Mouse (Mus musculus) liver, postnatal 0 days (tissue): Measurements from ENCODE around the gene Cd69. TPM values are rescaled to one million over a fixed set of nuclear protein-coding genes. Genes with fewer than 3 reads are reported as not detected.
A peak's percentile ranks its signal among the peaks of the same experiment; 100 is the strongest.

ENCODE experiments used
- ATAC-seq: fragments of 200-750 bp; cut with Nextera tagmentation; 2 replicates; pipeline ENCODE4 v1.8.0; 2017; ENCODE audit warnings: mild to moderate bottlenecking, moderate library complexity
- DNase-seq: peaks from one replicate; pipeline ENCODE4 v3.0.0-alpha.2; 2016
- H3K27ac ChIP-seq: fragments of 300-500 bp; sonication (generic); 2 replicates; pipeline ENCODE4 v1.5.1; 2014; ENCODE audit warnings: antibody characterized with exemption, moderate library complexity, mild to moderate bottlenecking, low read depth
- H3K27me3 ChIP-seq: fragments of 300-500 bp; sonication (generic); 2 replicates; pipeline ENCODE4 v1.6.1; 2014; ENCODE audit warnings: low read length, control low read depth, mixed read lengths; ENCODE audit not compliant: insufficient read depth
- H3K36me3 ChIP-seq: fragments of 300-500 bp; sonication (generic); replicated peaks from 2 replicates; pipeline ENCODE4 v1.6.1; 2014; ENCODE audit warnings: mild to moderate bottlenecking, control low read depth, low read length, moderate library complexity, mixed read lengths; ENCODE audit not compliant: insufficient read depth
- H3K4me1 ChIP-seq: fragments of 300-500 bp; sonication (generic); 2 replicates; pipeline ENCODE4 v1.6.1; 2014; ENCODE audit warnings: antibody characterized with exemption, mild to moderate bottlenecking, control low read depth; ENCODE audit not compliant: insufficient read depth
- H3K4me2 ChIP-seq: fragments of 300-500 bp; sonication (generic); 2 replicates; pipeline ENCODE4 v1.6.1; 2014; ENCODE audit warnings: low read depth, mild to moderate bottlenecking, low read length, moderate library complexity, mixed read lengths
- H3K4me3 ChIP-seq: fragments of 300-500 bp; sonication (generic); 2 replicates; pipeline ENCODE4 v1.5.1; 2014; ENCODE audit warnings: low read depth, low read length
- H3K9ac ChIP-seq: fragments of 300-500 bp; sonication (generic); replicated peaks from 2 replicates; pipeline ENCODE4 v1.6.1; 2014; ENCODE audit warnings: mild to moderate bottlenecking, moderate library complexity
- H3K9me3 ChIP-seq: fragments of 300-500 bp; sonication (generic); 2 replicates; pipeline ENCODE4 v1.6.1; 2016; ENCODE audit warnings: mild to moderate bottlenecking, control low read depth, low read length, mixed read lengths
- CTCF ChIP-seq: sonication (generic); IDR thresholded peaks from 2 replicates; pipeline ENCODE4 v1.5.1; 2016; ENCODE audit warnings: antibody characterized with exemption, low read depth
- EP300 ChIP-seq: IDR thresholded peaks from 2 replicates; pipeline ENCODE4 v1.6.1; 2016; ENCODE audit warnings: antibody characterized with exemption, low read depth, mild to moderate bottlenecking
- WGBS: fragments of 180-500 bp; shearing (Covaris S2); extraction: QIAGEN DNeasy Blood & Tissue Kit; methylation state at CpG from one replicate; pipeline ENCODE4 v1.1.7; 2014; ENCODE audit not compliant: insufficient replicate concordance; 5-methylcytosine and 5-hydroxymethylcytosine counted together
- polyA plus RNA-seq: library from polyadenylated mRNA; unstranded; fragments of >200 nt; fragmentation: Nextera tagmentation; extraction: Ambion mirVana; gene quantifications from 2 replicates; pipeline ENCODE4 v1.2.1, GENCODE M21; 2015

The Cd69 gene
- polyA plus RNA-seq, 1 experiment from 2014 or later: 1.5 TPM

DNA sequence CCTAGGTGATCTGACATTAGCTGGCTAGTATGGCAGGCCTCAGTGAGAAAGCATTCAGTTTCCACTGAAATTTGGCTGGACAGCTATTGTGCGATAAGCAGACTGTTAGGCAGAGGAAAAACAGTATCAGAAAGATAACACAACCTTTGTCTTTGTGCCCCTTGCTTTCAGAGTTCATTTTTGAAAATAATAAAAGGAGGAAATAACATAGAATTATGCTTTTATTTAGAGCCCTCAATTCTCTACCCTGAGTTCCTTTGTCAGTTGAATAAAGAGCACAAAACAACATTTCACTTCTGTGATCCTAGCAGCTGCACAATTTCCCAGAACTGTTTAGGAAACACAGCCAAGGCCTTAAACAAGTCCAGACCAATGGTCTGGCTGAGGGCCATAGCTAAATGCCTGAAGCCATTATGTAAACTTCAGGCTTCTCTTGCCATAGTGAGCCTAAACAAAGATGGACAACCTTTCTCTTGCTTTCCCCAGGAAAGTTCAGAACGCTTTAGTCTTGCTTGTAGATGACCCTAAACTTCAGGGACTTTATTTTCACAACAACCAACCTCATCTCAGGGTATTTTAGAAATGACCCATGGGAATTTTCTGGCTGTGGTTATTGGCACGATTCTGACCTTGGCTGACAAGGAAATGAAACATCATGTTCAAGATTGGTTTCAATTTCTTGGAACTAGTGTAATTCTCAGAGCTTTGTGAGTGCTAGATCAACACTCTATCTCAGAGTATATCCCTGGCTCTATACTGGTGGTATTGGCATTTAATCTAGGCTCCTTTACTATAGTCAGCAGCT is 45.3 kb downstream of the Cd69 start:
- peak; percentile 63 for TF ChIP-seq EP300
- TF ChIP-seq CTCF: no peak
- peak overlapping the region; percentile 92 for H3K27ac ChIP-seq
- peaks cover 55% of the 10 kb centered on the region for H3K4me1 ChIP-seq
- no peaks in the 10 kb centered on the region for H3K36me3 ChIP-seq
- H3K9ac ChIP-seq: peak overlapping the region; percentile 21
- WGBS: 17% methylated on average over 3 of the region's 3 CpGs
- no peaks in the 10 kb centered on the region for H3K27me3 ChIP-seq
- ATAC-seq (peak; percentile 40), DNase-seq (no peak)
- H3K4me3 ChIP-seq: no peak overlapping the region
- H3K9me3 ChIP-seq: no peaks in the 10 kb centered on the region
- peak overlapping the region; percentile 22 for H3K4me2 ChIP-seq

DNA sequence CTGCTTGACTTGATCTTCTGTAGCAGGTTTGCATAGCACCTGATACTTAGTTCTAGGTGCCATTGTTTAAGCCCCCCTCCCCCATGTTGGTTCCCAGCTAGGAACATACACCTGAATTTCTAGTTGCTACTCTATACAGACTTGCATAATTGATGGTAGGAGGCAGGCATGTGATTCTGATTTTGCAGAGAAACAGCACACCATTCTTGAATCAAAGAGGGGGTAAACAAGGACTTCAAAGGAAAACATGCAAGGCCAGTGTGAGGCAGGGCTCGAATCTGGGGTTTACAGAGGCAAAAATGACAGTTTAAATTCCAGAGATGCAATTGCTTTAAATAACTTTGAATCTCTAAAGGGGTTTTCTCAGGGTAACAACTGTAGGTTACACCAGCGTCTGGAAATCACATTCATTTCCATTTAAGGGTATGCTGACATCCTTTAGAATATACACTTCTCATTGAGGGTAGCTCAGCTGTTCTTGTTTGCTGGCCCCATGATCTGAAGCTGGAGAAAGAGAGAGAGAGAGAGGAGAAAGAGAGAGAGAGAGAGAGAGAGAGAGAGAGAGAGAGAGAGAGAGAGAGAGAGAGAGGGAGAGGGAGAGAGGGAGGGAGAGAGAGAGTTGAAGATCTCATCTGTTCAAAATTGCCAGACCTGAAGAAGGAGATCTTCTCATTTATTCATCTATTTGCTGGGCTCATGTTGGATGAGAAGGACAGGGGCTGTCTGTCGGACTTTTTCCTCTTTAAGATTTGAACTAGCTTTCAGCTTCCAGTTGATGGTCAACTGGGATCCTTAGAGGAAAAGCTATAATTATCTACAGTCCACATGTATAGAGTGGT is 46.1 kb downstream of the Cd69 start:
- no peak for DNase-seq
- 36% methylated on average over 3 of the region's 3 CpGs for WGBS
- Histone ChIP-seq H3K36me3 (no peaks in the 10 kb centered on the region), H3K27me3 (no peaks in the 10 kb centered on the region), H3K9me3 (no peaks in the 10 kb centered on the region), H3K27ac (peak overlapping the region; percentile 92), H3K4me1 (peaks cover 47% of the 10 kb centered on the region), H3K4me2 (no peak overlapping the region), H3K4me3 (no peak overlapping the region), H3K9ac (peak overlapping the region; percentile 21; the same call in 1 of the 2 replicates)
- TF ChIP-seq EP300 (no peak), CTCF (no peak)
- no peak for ATAC-seq

DNA sequence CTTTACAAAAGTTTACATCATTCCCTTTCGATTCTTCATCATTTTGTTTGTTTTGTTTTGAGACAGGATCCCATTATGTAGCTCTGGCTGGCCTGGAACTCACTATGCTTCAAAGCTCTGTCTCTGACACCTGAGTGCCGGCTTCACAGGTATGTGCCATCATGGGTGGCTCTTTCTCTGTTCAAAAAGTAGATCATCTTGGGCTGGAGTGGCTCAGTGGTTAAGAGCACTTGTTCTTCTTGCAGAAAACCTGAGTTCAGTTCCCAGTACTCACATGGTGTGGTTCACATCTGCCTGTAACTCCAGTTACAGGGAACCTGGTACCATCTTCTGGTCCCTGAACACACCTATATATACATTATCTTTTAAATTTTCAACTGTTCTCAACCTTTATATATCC is 50.2 kb downstream of the Cd69 start:
- no peaks in the 10 kb centered on the region for H3K27me3 ChIP-seq
- H3K4me3 ChIP-seq: no peak overlapping the region
- DNase-seq: no peak
- peaks cover 27% of the 10 kb centered on the region for H3K4me1 ChIP-seq
- WGBS: 80% methylated on average over 2 of the region's 2 CpGs
- no peaks in the 10 kb centered on the region for H3K9me3 ChIP-seq
- H3K4me2 ChIP-seq: no peak overlapping the region
- TF ChIP-seq CTCF: no peak
- no peak for TF ChIP-seq EP300
- H3K36me3 ChIP-seq: no peaks in the 10 kb centered on the region
- H3K27ac ChIP-seq: peak overlapping the region; percentile 46; the same call in 1 of the 2 replicates
- ATAC-seq: no peak
- H3K9ac ChIP-seq: no peak overlapping the region

DNA sequence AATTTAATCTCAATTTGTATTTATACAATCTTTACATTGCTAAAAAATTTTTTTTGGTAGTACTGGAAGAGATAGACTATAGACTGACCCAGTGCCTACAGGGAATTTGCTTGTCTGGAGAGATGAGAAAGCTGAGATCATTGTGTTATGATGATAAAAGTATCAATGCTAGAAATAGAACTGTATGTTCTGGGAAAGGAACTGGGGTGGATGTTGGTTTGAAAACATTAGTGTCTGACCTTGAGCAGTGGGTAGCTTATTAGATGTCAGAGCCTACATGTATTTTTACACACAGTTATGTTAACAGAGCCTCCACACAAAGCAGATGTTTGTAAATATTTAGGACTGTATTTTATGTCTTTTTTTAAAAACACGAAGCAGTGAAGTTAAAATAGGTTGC is 51.1 kb downstream of the Cd69 start:
- 80% methylated on average over 1 of the region's 1 CpGs for WGBS
- H3K27ac ChIP-seq: 0 out of 2 replicates have a peak overlapping the region, but pooled peaks have one; percentile 46
- no peak overlapping the region for H3K4me3 ChIP-seq
- peaks cover 23% of the 10 kb centered on the region for H3K4me1 ChIP-seq
- ATAC-seq (no peak), DNase-seq (no peak)
- no peaks in the 10 kb centered on the region for H3K36me3 ChIP-seq
- no peak overlapping the region for H3K9ac ChIP-seq
- no peak for TF ChIP-seq CTCF
- TF ChIP-seq EP300: 0 out of 2 replicates have a peak, but pooled peaks have one; percentile 28
- H3K4me2 ChIP-seq: no peak overlapping the region
- H3K9me3 ChIP-seq: no peaks in the 10 kb centered on the region
- no peaks in the 10 kb centered on the region for H3K27me3 ChIP-seq

DNA sequence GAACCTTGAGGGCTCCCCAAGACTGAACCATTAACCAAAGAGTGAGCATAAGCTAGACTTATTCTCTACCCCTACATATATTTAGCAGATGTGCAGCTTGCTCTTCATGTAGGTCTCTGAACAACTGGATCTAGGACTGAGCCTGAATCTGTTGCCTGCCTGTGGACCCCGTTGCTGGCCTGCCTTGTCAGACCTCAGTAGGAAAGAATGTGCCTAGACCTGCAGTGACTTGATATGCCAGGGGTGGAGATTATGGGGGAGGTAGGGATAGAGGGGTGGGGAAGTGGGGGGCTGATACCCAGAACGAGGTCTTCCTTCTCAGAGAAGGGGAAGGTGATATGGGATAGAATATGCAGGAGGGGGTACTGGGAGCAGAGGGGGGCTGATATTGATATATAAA is 51.6 kb downstream of the Cd69 start:
- no peak overlapping the region for H3K4me2 ChIP-seq
- whole genome bisulfite sequencing: 32% methylated on average over 2 of the region's 2 CpGs
- no peak for TF ChIP-seq CTCF
- no peak for TF ChIP-seq EP300
- peaks cover 21% of the 10 kb centered on the region for H3K4me1 ChIP-seq
- H3K9ac ChIP-seq: no peak overlapping the region
- H3K27ac ChIP-seq: 0 out of 2 replicates have a peak overlapping the region, but pooled peaks have one; percentile 11
- H3K27me3 ChIP-seq: no peaks in the 10 kb centered on the region
- no peaks in the 10 kb centered on the region for H3K9me3 ChIP-seq
- H3K36me3 ChIP-seq: no peaks in the 10 kb centered on the region
- ATAC-seq (no peak), DNase-seq (no peak)
- H3K4me3 ChIP-seq: no peak overlapping the region

DNA sequence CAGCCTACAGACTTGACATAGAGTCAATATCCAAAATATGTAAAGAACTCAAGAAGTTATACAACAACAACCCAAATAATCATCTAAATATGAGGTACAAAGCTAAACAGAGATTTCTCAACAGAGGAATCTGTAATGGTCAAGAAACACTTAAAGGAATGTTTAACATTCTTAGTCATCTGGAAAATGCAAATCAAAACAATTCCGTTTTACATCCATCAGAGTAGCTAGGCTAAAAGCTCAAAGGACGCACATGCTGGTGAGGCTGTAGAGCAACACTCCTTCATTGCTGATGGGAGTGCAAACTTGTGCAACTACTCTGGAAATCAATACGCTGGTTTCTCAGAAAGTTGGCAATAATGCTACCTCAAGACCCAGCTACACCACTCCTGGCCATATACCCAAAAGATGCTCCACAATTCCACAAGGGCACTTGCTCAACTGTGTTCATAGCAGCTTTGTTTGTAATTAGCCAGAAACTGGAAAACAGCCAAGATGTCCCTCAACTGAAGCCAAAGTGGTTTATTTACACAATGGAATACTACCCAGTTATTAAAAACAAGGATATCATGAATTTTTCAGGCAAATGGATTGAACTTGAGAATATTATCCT is 52.9 kb downstream of the Cd69 start:
- Histone ChIP-seq H3K4me1 (peaks cover 19% of the 10 kb centered on the region), H3K9ac (no peak overlapping the region), H3K9me3 (no peaks in the 10 kb centered on the region), H3K27ac (no peak overlapping the region), H3K4me3 (no peak overlapping the region), H3K27me3 (no peaks in the 10 kb centered on the region), H3K4me2 (no peak overlapping the region), H3K36me3 (no peaks in the 10 kb centered on the region)
- no peak for DNase-seq
- 71% methylated on average over 3 of the region's 3 CpGs for WGBS
- ATAC-seq: peak; percentile 52; the same call in 1 of the 2 replicates
- peak; percentile 65; the same call in 1 of the 2 replicates for TF ChIP-seq EP300
- no peak for TF ChIP-seq CTCF
